Mouse (Mus musculus) midbrain, embryonic 16.5 days (tissue): Measurements from ENCODE around the gene Mpdz. TPM values are rescaled to one million over a fixed set of nuclear protein-coding genes. Genes with fewer than 3 reads are reported as not detected.

Experiments used
- ATAC-seq: fragments of 200-750 bp; cut with Nextera tagmentation; 2 replicates; pipeline ENCODE4 v1.8.0; 2017; ENCODE audit warnings: moderate TSS enrichment
- H3K27ac ChIP-seq: fragments of 300-500 bp; sonication (generic); 2 replicates; pipeline ENCODE4 v1.5.1; 2014; ENCODE audit warnings: mild to moderate bottlenecking, low read length, mixed read lengths
- H3K27me3 ChIP-seq: fragments of 300-500 bp; sonication (generic); 2 replicates; pipeline ENCODE4 v1.6.1; 2014; ENCODE audit warnings: low read depth, low read length, mixed read lengths; ENCODE audit not compliant: control insufficient read depth, insufficient read depth
- H3K36me3 ChIP-seq: fragments of 300-500 bp; sonication (generic); 2 replicates; pipeline ENCODE4 v1.6.1; 2014; ENCODE audit warnings: mild to moderate bottlenecking, low read length, moderate library complexity, mixed read lengths; ENCODE audit not compliant: control insufficient read depth, insufficient read depth
- H3K4me1 ChIP-seq: fragments of 300-500 bp; sonication (generic); 2 replicates; pipeline ENCODE4 v1.6.1; 2014; ENCODE audit warnings: mild to moderate bottlenecking, low read length, mixed read lengths; ENCODE audit not compliant: control insufficient read depth, insufficient read depth
- H3K4me2 ChIP-seq: fragments of 300-500 bp; sonication (generic); 2 replicates; pipeline ENCODE4 v1.6.1; 2014; ENCODE audit warnings: mild to moderate bottlenecking, low read length, mixed read lengths
- H3K4me3 ChIP-seq: fragments of 300-500 bp; sonication (generic); 2 replicates; pipeline ENCODE4 v1.5.1; 2014; ENCODE audit warnings: low read depth, mild to moderate bottlenecking, low read length, moderate library complexity, mixed read lengths
- H3K9ac ChIP-seq: fragments of 300-500 bp; sonication (generic); 2 replicates; pipeline ENCODE4 v1.6.1; 2014; ENCODE audit warnings: low read depth, low read length, mixed read lengths
- H3K9me3 ChIP-seq: fragments of 300-500 bp; sonication (generic); replicated peaks from 2 replicates; pipeline ENCODE4 v1.6.1; 2014; ENCODE audit warnings: mild to moderate bottlenecking, low read length, mixed read lengths; ENCODE audit not compliant: control insufficient read depth, poor library complexity, severe bottlenecking
- WGBS: fragments of 180-500 bp; shearing (Covaris S2); extraction: QIAGEN DNeasy Blood & Tissue Kit; methylation state at CpG from one replicate; pipeline ENCODE4 v1.1.7; 2014; 5-methylcytosine and 5-hydroxymethylcytosine counted together
- polyA plus RNA-seq: library from polyadenylated mRNA; unstranded; fragments of >200 nt; fragmentation: Nextera tagmentation; extraction: Ambion mirVana; gene quantifications from 2 replicates; pipeline ENCODE4 v1.2.1, GENCODE M21; 2015

Mpdz gene
- polyA plus RNA-seq, 1 experiment from 2014 or later: 12.1 TPM

- peaks cover 2% of the 10 kb centered on the region; the same call in 1 of the 2 replicates for H3K36me3 ChIP-seq
- ATAC-seq: no peak
- H3K9ac ChIP-seq: no peak overlapping the region
- H3K4me1 ChIP-seq: 0 out of 2 replicates have a peak, but pooled peaks cover 2% of the 10 kb centered on the region
- 87% methylated on average over 7 of the region's 7 CpGs for WGBS
- no peak overlapping the region for H3K4me2 ChIP-seq
- no peaks in the 10 kb centered on the region for H3K9me3 ChIP-seq
- no peak overlapping the region for H3K27ac ChIP-seq
- no peaks in the 10 kb centered on the region for H3K27me3 ChIP-seq
- no peak overlapping the region for H3K4me3 ChIP-seq
Measured at GRCm38 (mm10) chr4:81348646-81349045, 94.0 kb downstream of the Mpdz start.

DNA sequence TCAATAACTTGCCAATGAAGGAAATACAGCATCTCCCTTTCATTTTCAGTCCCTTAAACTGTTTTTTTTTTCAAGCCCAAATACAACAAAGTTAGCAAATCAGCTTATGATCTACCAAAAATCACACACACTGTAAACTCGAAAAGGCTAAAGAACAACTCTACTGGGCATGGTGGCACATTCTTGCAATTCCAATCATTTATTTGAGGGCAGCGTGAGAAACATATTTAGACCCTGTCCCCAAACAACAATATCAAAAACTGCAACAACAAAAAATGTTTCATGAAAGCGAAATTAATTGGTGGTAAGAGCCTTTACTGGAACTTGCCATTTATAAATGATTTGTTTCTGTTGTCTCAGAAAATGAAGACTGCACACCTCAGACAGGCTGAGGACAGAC, 97.5 kb downstream of the Mpdz start:
- WGBS: 93% methylated on average over 3 of the region's 3 CpGs

GRCm38 (mm10) chr4:81333628-81333991, 109.0 kb downstream of the Mpdz start:
- H3K4me1 ChIP-seq: peaks cover 13% of the 10 kb centered on the region
- no peak overlapping the region for H3K4me2 ChIP-seq
- H3K27ac ChIP-seq: no peak overlapping the region; the same call in 1 of the 2 replicates
- no peaks in the 10 kb centered on the region for H3K36me3 ChIP-seq
- no peak; the same call in 1 of the 2 replicates for ATAC-seq
- H3K9ac ChIP-seq: no peak overlapping the region
- 57% methylated on average over 2 of the region's 2 CpGs for WGBS
- no peaks in the 10 kb centered on the region for H3K27me3 ChIP-seq
- no peak overlapping the region for H3K4me3 ChIP-seq
- no peaks in the 10 kb centered on the region for H3K9me3 ChIP-seq

More for the DNA sequence above, 97.5 kb downstream of the Mpdz start:
- H3K27me3 ChIP-seq: no peaks in the 10 kb centered on the region
- no peaks in the 10 kb centered on the region for H3K9me3 ChIP-seq
- no peak overlapping the region for H3K4me2 ChIP-seq
- H3K36me3 ChIP-seq: peaks cover 2% of the 10 kb centered on the region; the same call in 1 of the 2 replicates
- no peak overlapping the region for H3K27ac ChIP-seq
- H3K4me3 ChIP-seq: no peak overlapping the region
- H3K4me1 ChIP-seq: no peaks in the 10 kb centered on the region
- ATAC-seq: no peak
- no peak overlapping the region for H3K9ac ChIP-seq

- no peaks in the 10 kb centered on the region for H3K27me3 ChIP-seq
- peak overlapping the region; percentile 56 for H3K27ac ChIP-seq
- H3K9me3 ChIP-seq: no peaks in the 10 kb centered on the region
- no peak overlapping the region for H3K4me3 ChIP-seq
- H3K4me1 ChIP-seq: peaks cover 13% of the 10 kb centered on the region
- no peaks in the 10 kb centered on the region for H3K36me3 ChIP-seq
- ATAC-seq: peak; percentile 76
- peak overlapping the region; percentile 32; the same call in 1 of the 2 replicates for H3K9ac ChIP-seq
- WGBS: 28% methylated on average over 11 of the region's 11 CpGs
- peak overlapping the region; percentile 9 for H3K4me2 ChIP-seq
Measured at GRCm38 (mm10) chr4:81332901-81333627, 109.6 kb downstream of the Mpdz start.

DNA sequence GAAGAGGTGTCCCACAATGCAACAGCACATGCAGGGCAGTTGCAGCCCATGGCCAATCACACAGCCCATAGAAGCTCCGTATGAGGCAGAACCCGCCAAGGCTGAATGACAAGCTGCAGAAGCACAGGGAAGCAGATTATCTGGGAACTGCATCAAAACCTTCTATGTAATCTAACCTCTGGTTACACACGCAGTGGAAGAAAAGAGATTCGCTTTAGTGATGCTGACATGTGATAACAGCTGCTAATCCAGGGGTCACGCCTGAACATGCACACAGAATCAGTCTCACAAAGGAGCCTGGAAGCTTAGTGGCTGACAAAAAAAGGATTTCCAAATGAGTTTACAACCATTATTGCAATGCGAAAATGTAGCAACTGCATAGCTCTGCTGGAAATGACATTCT, 110.2 kb downstream of the Mpdz start:
- peak overlapping the region; percentile 32; the same call in 1 of the 2 replicates for H3K9ac ChIP-seq
- peak overlapping the region; percentile 56; the same call in 1 of the 2 replicates for H3K27ac ChIP-seq
- H3K4me2 ChIP-seq: peak overlapping the region; percentile 9
- peak; percentile 58 for ATAC-seq
- no peak overlapping the region for H3K4me3 ChIP-seq
- H3K36me3 ChIP-seq: no peaks in the 10 kb centered on the region
- WGBS: 14% methylated on average over 6 of the region's 6 CpGs
- no peaks in the 10 kb centered on the region for H3K27me3 ChIP-seq
- peaks cover 13% of the 10 kb centered on the region for H3K4me1 ChIP-seq
- no peaks in the 10 kb centered on the region for H3K9me3 ChIP-seq

- no peak for ATAC-seq
- Histone ChIP-seq H3K4me1 (peaks cover 6% of the 10 kb centered on the region), H3K9me3 (no peaks in the 10 kb centered on the region), H3K4me2 (no peak overlapping the region), H3K27ac (no peak overlapping the region), H3K36me3 (no peaks in the 10 kb centered on the region), H3K9ac (no peak overlapping the region), H3K27me3 (no peaks in the 10 kb centered on the region), H3K4me3 (no peak overlapping the region)
- WGBS: 74% methylated on average over 2 of the region's 2 CpGs
Measured at GRCm38 (mm10) chr4:81327694-81328093, 114.9 kb downstream of the Mpdz start.

- no peak overlapping the region for H3K27ac ChIP-seq
- H3K36me3 ChIP-seq: no peaks in the 10 kb centered on the region
- no peak overlapping the region for H3K4me2 ChIP-seq
- no peak for ATAC-seq
- 91% methylated on average over 4 of the region's 4 CpGs for WGBS
- no peak overlapping the region for H3K9ac ChIP-seq
- no peaks in the 10 kb centered on the region for H3K4me1 ChIP-seq
- H3K27me3 ChIP-seq: no peaks in the 10 kb centered on the region
- H3K9me3 ChIP-seq: no peaks in the 10 kb centered on the region
- H3K4me3 ChIP-seq: no peak overlapping the region
Measured at GRCm38 (mm10) chr4:81323853-81324252, 118.8 kb downstream of the Mpdz start.

- Histone ChIP-seq H3K4me1 (no peaks in the 10 kb centered on the region), H3K9me3 (no peaks in the 10 kb centered on the region), H3K27me3 (no peaks in the 10 kb centered on the region), H3K4me3 (no peak overlapping the region), H3K9ac (no peak overlapping the region), H3K4me2 (no peak overlapping the region), H3K27ac (no peak overlapping the region), H3K36me3 (no peaks in the 10 kb centered on the region; the same call in 1 of the 2 replicates)
- 74% methylated on average over 3 of the region's 3 CpGs for WGBS
- ATAC-seq: no peak
Measured at GRCm38 (mm10) chr4:81322232-81322631, 120.4 kb downstream of the Mpdz start.

DNA sequence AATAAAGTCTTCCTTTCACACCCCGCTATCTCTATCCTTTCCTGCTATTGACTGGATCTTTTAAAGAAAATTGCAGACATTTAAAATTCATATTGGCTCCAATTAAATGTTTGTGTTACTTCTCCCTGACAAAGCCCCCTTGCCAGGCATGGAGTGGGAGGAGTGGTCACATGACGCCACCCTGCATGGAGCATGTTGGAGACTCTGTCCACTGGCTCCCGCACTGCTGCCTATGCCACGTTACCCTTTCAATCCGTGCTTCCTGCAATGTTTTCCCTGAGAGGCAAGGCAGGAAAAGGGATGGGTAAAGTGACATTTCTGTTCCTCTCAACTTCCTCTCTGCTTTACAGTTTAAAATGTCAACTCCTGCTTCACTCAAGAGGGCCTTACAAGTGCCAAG, 128.0 kb downstream of the Mpdz start:
- no peaks in the 10 kb centered on the region for H3K27me3 ChIP-seq
- H3K27ac ChIP-seq: no peak overlapping the region
- H3K9ac ChIP-seq: no peak overlapping the region
- no peaks in the 10 kb centered on the region; the same call in 1 of the 2 replicates for H3K36me3 ChIP-seq
- ATAC-seq: no peak
- WGBS: 75% methylated on average over 5 of the region's 5 CpGs
- H3K4me1 ChIP-seq: no peaks in the 10 kb centered on the region
- H3K4me2 ChIP-seq: no peak overlapping the region
- H3K9me3 ChIP-seq: no peaks in the 10 kb centered on the region
- H3K4me3 ChIP-seq: no peak overlapping the region
